Mouse (Mus musculus) heart, embryonic 13.5 days (tissue): ENCODE measurements around the gene Slc22a12. TPM values are rescaled to one million over a fixed set of nuclear protein-coding genes. Genes with fewer than 3 reads are reported as not detected.

Source experiments
- ATAC-seq: fragments of 200-750 bp; cut with Nextera tagmentation; 2 replicates; pipeline ENCODE4 v1.8.0; 2017; ENCODE audit warnings: moderate TSS enrichment; ENCODE audit not compliant: insufficient number of reproducible peaks, low FRiP score, low TSS enrichment; ENCODE audit errors: extremely low read depth
- H3K27ac ChIP-seq: fragments of 300-500 bp; sonication (generic); replicated peaks from 2 replicates; pipeline ENCODE4 v1.5.1; 2015; ENCODE audit warnings: moderate library complexity, mild to moderate bottlenecking, inconsistent platforms
- H3K27me3 ChIP-seq: fragments of 300-500 bp; sonication (generic); replicated peaks from 2 replicates; pipeline ENCODE4 v1.6.1; 2015; ENCODE audit warnings: mild to moderate bottlenecking, inconsistent platforms
- H3K36me3 ChIP-seq: fragments of 300-500 bp; sonication (generic); 2 replicates; pipeline ENCODE4 v1.6.1; 2015; ENCODE audit warnings: mild to moderate bottlenecking, inconsistent platforms
- H3K4me1 ChIP-seq: fragments of 300-500 bp; sonication (generic); 2 replicates; pipeline ENCODE4 v1.6.1; 2015; ENCODE audit warnings: inconsistent platforms
- H3K4me2 ChIP-seq: fragments of 300-500 bp; sonication (generic); 2 replicates; pipeline ENCODE4 v1.6.1; 2015; ENCODE audit warnings: inconsistent platforms, mild to moderate bottlenecking, moderate library complexity
- H3K4me3 ChIP-seq: fragments of 300-500 bp; sonication (generic); 2 replicates; pipeline ENCODE4 v1.5.1; 2015; ENCODE audit warnings: moderate library complexity, mild to moderate bottlenecking, inconsistent platforms
- H3K9ac ChIP-seq: fragments of 300-500 bp; sonication (generic); 2 replicates; pipeline ENCODE4 v1.6.1; 2015; ENCODE audit warnings: inconsistent platforms, mild to moderate bottlenecking, moderate library complexity
- H3K9me3 ChIP-seq: fragments of 300-500 bp; sonication (generic); 2 replicates; pipeline ENCODE4 v1.6.1; 2016; ENCODE audit warnings: inconsistent platforms
- WGBS: fragments of 180-500 bp; shearing (Covaris S2); methylation state at CpG from one replicate; pipeline ENCODE4 v1.1.7; 2015; ENCODE audit warnings: mixed read lengths; 5-methylcytosine and 5-hydroxymethylcytosine counted together
- polyA plus RNA-seq: library from polyadenylated mRNA; unstranded; fragments of >200 nt; fragmentation: Nextera tagmentation; extraction: Ambion mirVana; gene quantifications from 2 replicates; pipeline ENCODE4 v1.2.1, GENCODE M21; 2015

The Slc22a12 gene
- polyA plus RNA-seq, 1 experiment from 2014 or later = not detected

DNA sequence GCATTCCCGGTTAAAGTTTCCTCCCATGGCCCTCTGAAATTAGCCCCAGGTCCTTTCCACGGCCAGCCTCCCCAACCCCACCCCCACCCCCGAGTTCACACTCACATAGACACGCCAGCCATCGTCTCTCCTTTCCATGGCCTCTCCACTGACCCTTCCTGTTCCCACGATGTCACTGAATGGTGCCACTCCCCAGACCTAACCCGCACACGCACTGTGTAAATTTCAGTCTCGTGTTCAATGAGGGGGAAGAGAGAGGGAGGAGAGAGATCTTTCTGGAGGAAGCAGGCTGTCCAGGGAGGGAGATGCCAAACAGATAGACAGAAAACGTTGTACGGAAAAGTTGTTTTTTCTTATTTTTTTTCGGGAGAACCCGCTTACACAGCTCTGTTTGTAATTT lies 12.5 kb downstream of the Slc22a12 start:
- Histone ChIP-seq H3K4me3 (no peak overlapping the region; the same call in 1 of the 2 replicates), H3K4me2 (no peak overlapping the region), H3K27me3 (peaks cover 73% of the 10 kb centered on the region), H3K9ac (no peak overlapping the region), H3K27ac (no peak overlapping the region), H3K4me1 (peaks cover 23% of the 10 kb centered on the region), H3K9me3 (no peaks in the 10 kb centered on the region), H3K36me3 (no peaks in the 10 kb centered on the region)
- no peak for ATAC-seq
- WGBS = 31% methylated on average over 13 of the region's 13 CpGs

DNA sequence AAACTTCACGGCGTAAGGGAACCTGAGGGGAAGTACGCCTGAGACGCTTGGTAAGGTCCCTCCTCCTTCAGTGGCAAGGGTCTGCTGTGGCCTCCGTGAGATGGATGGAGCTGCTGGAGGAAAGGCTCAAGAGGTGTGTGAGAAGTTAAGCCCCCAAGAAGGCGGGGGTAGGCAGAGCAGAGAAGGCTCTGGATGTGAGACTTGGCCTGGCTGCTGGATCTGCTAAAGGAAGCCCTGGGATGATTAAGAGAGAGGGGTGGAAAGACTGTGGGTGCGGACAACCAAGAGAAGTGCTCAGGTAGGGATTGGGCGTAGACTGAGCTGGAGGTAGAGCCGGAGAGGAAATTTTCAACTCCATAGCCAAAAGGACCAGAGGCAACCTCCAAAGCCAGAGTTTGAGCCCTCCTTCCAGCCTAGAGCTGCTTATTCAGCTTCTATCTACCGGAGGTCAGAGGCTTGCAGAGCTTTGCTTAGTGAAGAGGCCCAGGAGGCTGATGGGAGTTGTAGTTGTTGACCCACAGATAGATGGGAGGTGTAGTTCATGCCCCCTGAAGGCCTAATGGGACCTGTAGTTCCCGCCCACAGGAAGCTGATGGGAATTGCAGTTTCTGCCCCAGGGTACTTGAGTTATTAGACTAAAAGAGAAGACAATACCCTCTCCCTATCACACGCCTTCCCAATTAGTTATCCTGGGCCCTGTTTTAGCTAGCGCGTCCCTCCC lies 13.4 kb downstream of the Slc22a12 start:
- no peaks in the 10 kb centered on the region for H3K36me3 ChIP-seq
- no peaks in the 10 kb centered on the region for H3K9me3 ChIP-seq
- H3K27me3 ChIP-seq = peaks cover 70% of the 10 kb centered on the region
- H3K9ac ChIP-seq = no peak overlapping the region
- peaks cover 23% of the 10 kb centered on the region for H3K4me1 ChIP-seq
- H3K4me3 ChIP-seq = no peak overlapping the region
- 56% methylated on average over 14 of the region's 14 CpGs for WGBS
- peak overlapping the region; percentile 20; the same call in 1 of the 2 replicates for H3K4me2 ChIP-seq
- no peak overlapping the region for H3K27ac ChIP-seq
- ATAC-seq = no peak

DNA sequence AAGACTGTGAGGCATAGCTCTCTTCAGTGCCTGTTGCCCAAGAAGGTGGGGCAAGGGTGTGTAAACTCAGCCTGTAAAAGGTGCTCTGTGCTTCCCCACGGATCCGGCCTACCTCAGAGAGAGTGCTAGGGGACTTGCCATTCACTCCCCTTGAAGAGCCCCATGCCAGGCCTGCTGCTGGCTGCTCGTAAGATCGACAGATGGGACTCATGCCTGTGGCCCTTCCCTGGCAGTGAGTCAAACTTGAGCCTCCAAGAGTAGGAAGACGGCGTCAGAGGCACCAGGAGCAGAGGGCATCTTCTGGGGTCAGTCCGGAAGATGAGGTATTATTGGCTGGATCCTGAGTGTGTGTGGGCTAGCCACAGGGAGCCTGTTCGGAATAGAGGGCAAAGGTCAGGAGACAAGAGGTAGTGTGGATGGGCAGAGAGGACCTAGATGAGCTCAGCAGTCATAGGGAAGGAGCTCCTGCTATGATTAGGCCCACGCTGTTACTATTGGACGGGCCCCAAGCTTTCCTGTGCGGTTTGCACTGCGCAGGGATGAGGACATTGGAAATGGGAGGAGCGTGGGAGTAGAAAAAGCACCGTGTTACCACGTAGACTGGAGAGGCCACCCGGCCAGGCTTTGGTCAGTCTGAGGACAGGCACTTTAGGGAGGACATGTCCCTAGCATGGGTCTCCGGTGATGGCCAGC lies 14.8 kb downstream of the Slc22a12 start:
- no peak for ATAC-seq
- Histone ChIP-seq H3K4me3 (no peak overlapping the region), H3K4me2 (no peak overlapping the region), H3K36me3 (no peaks in the 10 kb centered on the region), H3K27ac (no peak overlapping the region), H3K27me3 (peaks cover 56% of the 10 kb centered on the region), H3K9ac (no peak overlapping the region), H3K9me3 (no peaks in the 10 kb centered on the region), H3K4me1 (peaks cover 23% of the 10 kb centered on the region)
- WGBS = 69% methylated on average over 17 of the region's 17 CpGs

DNA sequence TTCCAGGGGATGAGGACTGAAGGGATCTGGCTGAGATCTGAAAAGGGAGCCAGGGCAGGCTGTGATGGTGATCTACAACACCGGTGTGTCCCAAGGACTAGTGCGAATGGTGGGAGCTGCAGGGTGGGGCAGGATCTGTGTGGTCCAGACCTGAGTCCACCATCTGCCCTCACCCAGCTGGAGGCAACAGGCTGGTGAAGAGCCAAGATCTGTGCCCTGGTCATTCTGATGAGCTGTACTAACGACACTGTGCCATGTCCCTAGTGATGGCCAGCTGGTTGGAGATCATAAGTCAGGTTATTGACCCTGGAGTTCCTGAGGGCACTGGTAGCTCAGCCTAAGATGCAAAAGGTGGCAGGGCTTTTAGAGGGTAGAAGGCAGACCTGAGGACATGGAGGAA lies 15.4 kb downstream of the Slc22a12 start:
- Histone ChIP-seq H3K27ac (no peak overlapping the region), H3K27me3 (peaks cover 50% of the 10 kb centered on the region), H3K4me1 (peaks cover 19% of the 10 kb centered on the region), H3K9me3 (no peaks in the 10 kb centered on the region), H3K4me3 (no peak overlapping the region), H3K36me3 (no peaks in the 10 kb centered on the region), H3K4me2 (no peak overlapping the region), H3K9ac (no peak overlapping the region)
- WGBS = 85% methylated on average over 3 of the region's 3 CpGs
- ATAC-seq = no peak

DNA sequence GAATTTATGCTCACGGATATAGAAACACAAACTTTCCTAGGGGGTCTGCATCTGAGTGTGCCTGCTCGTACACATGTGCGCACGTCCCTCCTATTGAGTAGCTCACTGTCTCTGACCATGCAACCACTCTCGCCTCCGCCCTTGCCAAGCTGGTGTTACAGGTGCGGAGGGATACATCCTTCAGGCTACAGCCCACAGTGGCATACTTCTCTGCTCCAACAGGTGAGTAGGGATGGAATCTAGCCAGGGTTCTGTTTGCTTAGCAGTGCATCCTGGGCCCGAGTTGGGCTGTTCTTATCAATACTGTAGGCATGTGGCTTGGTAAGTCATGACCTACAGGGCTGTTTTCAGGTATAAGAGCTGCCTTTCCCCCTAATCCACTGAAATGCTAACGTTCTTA lies 16.8 kb downstream of the Slc22a12 start:
- Histone ChIP-seq H3K36me3 (no peaks in the 10 kb centered on the region), H3K4me1 (peaks cover 5% of the 10 kb centered on the region; the same call in 1 of the 2 replicates), H3K9me3 (no peaks in the 10 kb centered on the region), H3K27me3 (peaks cover 46% of the 10 kb centered on the region), H3K4me3 (no peak overlapping the region), H3K27ac (no peak overlapping the region), H3K9ac (no peak overlapping the region), H3K4me2 (no peak overlapping the region)
- no peak for ATAC-seq
- WGBS = 79% methylated on average over 9 of the region's 9 CpGs

DNA sequence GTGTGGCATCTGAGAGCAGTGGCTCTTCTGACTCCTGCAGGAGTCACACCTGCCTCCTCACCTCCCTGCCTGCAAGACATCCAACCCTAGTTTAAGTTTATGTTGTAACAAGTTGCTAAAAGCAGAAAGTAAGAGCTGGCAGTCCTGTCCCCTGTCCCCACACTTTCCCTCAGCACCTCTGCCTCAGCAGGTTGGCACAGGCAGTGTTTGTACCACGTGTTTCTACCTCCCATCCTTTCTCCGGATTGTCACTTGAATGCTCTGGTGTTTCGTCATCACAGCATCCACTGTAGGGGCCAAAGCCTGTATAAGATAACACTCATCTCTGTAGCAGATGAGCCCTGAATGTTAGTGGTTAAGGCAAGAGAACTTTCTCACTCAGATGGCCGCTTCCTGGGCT lies 17.8 kb downstream of the Slc22a12 start:
- Histone ChIP-seq H3K4me2 (no peak overlapping the region), H3K27ac (no peak overlapping the region), H3K9me3 (no peaks in the 10 kb centered on the region), H3K27me3 (peaks cover 37% of the 10 kb centered on the region), H3K4me1 (no peaks in the 10 kb centered on the region), H3K36me3 (no peaks in the 10 kb centered on the region), H3K4me3 (no peak overlapping the region), H3K9ac (no peak overlapping the region)
- ATAC-seq = no peak
- 68% methylated on average over 4 of the region's 4 CpGs for WGBS

DNA sequence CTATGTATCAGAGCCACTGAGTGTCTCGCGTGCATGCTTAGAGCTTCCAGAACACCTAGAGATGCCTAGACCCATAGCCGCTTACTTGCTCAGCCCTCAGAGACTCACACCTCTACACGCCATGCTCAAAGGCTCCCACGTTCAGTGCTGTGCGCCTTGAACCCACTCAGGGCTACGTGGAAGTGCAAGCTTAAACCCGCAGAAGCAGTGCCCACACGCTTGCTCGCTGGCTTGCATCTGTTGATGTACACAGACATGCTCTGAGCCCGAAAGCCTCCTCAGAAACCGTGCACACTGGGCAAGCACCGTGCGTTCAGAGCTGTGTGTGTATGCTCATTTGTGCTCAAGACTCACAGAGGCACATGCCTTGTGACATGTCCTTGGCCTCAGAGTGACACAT lies 20.5 kb downstream of the Slc22a12 start:
- H3K36me3 ChIP-seq = no peaks in the 10 kb centered on the region
- H3K4me2 ChIP-seq = no peak overlapping the region
- no peak overlapping the region for H3K27ac ChIP-seq
- WGBS = 86% methylated on average over 14 of the region's 14 CpGs
- H3K9ac ChIP-seq = no peak overlapping the region
- ATAC-seq = no peak
- peaks cover 22% of the 10 kb centered on the region for H3K27me3 ChIP-seq
- no peaks in the 10 kb centered on the region for H3K4me1 ChIP-seq
- no peaks in the 10 kb centered on the region for H3K9me3 ChIP-seq
- no peak overlapping the region for H3K4me3 ChIP-seq

DNA sequence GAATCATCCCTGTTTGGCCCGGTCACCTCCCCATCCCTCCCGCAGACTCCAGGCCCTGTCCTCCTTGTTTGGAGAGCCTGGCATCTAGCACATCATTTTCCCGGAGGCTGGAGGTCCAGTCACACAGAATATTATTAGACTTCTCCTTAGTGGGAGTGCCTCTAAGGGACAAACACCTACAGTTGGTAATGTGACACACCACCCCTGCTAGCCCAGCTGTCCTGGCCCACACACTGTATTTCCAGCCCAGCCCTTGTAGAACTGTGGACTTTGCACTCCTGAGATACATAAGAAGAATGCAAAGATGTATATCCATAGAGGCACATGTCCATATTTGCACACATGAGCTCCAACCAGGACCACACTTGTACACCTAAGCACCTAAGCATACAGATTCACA lies 21.2 kb downstream of the Slc22a12 start:
- WGBS = 66% methylated on average over 3 of the region's 3 CpGs
- H3K4me1 ChIP-seq = no peaks in the 10 kb centered on the region
- H3K36me3 ChIP-seq = no peaks in the 10 kb centered on the region
- ATAC-seq = no peak
- no peak overlapping the region for H3K27ac ChIP-seq
- H3K9me3 ChIP-seq = no peaks in the 10 kb centered on the region
- H3K9ac ChIP-seq = no peak overlapping the region
- H3K4me2 ChIP-seq = no peak overlapping the region
- no peak overlapping the region for H3K4me3 ChIP-seq
- peaks cover 22% of the 10 kb centered on the region for H3K27me3 ChIP-seq

DNA sequence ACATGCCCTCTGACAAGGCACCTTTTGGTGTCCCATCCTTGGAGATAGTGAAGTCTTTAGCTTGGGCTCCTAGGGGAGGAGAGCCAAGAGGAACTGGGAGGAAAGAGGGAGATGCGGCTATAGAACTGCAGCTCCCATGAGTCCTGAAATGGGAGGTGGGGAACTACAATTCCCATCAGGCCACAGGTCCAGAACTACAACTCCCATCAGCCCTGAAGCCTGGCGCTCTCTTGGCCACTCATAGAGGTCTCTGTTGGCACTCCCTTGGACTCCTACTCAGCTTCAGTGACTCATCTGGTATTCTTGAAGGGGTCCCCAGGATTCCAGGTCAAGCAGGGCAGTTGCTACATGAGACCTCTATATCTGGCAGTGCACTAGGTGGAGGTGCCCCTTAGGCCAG lies 23.3 kb downstream of the Slc22a12 start:
- Histone ChIP-seq H3K27me3 (peaks cover 26% of the 10 kb centered on the region), H3K4me2 (no peak overlapping the region), H3K9me3 (no peaks in the 10 kb centered on the region), H3K27ac (no peak overlapping the region), H3K9ac (no peak overlapping the region), H3K4me1 (no peaks in the 10 kb centered on the region), H3K4me3 (no peak overlapping the region), H3K36me3 (no peaks in the 10 kb centered on the region)
- no peak for ATAC-seq
- 43% methylated on average over 2 of the region's 2 CpGs for WGBS

DNA sequence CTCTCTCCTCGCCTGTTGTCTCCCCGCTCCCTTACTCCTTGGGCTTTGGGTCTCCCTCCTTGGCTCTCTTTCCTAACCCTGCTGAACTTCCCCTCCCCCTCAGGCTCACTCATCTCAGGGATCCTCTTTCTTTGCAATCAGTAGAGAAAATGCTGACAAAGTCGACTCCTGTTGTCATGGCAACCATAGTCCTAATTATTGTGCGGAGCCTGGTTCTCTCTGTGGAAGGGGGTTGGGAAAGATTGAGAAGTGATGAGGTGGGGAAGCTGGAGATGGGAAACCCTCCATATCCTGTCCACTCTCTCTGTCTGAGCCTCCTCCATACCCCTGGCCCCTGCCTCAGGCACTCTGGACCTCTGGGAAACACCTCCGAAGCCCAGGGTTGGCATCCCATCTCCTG lies 24.2 kb downstream of the Slc22a12 start:
- H3K9me3 ChIP-seq = no peaks in the 10 kb centered on the region
- H3K36me3 ChIP-seq = no peaks in the 10 kb centered on the region
- H3K4me3 ChIP-seq = no peak overlapping the region
- ATAC-seq = no peak
- peaks cover 35% of the 10 kb centered on the region for H3K27me3 ChIP-seq
- H3K4me2 ChIP-seq = no peak overlapping the region
- H3K9ac ChIP-seq = no peak overlapping the region
- 63% methylated on average over 5 of the region's 5 CpGs for WGBS
- H3K27ac ChIP-seq = no peak overlapping the region
- H3K4me1 ChIP-seq = peaks cover 7% of the 10 kb centered on the region; the same call in 1 of the 2 replicates

DNA sequence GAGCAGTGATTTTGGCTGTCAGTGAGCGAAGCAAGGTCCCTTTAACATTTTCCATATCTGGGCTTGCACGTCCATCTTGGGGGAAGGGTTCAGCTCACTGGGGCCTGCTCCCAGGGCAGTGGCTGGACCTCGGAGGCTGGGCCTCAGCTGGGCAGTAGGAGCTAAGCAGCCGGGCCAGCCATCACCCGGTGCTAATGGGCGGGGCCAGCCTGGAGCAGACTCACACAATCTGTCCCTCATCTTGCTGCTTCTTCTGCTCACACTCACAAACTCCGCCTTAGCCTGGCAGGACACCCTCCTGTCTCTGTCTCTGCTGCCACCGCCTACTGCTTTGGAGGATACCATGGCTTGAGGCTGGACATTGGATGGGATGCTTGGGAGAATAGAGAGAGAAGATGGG lies 26.7 kb downstream of the Slc22a12 start:
- no peak overlapping the region for H3K4me2 ChIP-seq
- no peak overlapping the region for H3K4me3 ChIP-seq
- WGBS = 56% methylated on average over 8 of the region's 8 CpGs
- H3K9ac ChIP-seq = no peak overlapping the region
- no peaks in the 10 kb centered on the region for H3K9me3 ChIP-seq
- no peak overlapping the region for H3K27ac ChIP-seq
- peaks cover 51% of the 10 kb centered on the region for H3K27me3 ChIP-seq
- ATAC-seq = no peak
- peaks cover 12% of the 10 kb centered on the region; the same call in 1 of the 2 replicates for H3K4me1 ChIP-seq
- no peaks in the 10 kb centered on the region for H3K36me3 ChIP-seq

DNA sequence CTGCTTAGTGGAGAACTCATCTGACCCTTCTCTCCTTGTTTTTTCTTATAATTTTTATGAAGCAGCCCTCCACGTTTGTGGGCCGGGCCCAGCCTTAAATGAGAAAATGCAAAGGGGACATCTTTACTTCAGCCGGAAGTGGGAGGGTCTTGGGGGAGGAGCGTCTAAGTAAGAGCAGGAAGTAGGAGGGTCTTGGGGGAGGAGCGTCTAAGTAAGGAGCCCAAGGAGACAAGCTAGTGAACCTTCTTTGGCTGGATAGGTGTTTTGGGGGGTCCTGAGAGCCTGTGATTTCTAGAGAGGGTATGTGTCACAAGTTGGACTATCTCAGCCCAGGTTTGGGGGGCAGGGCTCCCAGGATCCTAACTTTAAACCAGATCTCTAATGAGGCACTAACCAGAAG lies 27.4 kb downstream of the Slc22a12 start:
- no peaks in the 10 kb centered on the region for H3K9me3 ChIP-seq
- H3K4me3 ChIP-seq = no peak overlapping the region
- no peak for ATAC-seq
- peaks cover 57% of the 10 kb centered on the region for H3K27me3 ChIP-seq
- H3K36me3 ChIP-seq = no peaks in the 10 kb centered on the region
- no peak overlapping the region for H3K27ac ChIP-seq
- peaks cover 12% of the 10 kb centered on the region; the same call in 1 of the 2 replicates for H3K4me1 ChIP-seq
- no peak overlapping the region for H3K4me2 ChIP-seq
- H3K9ac ChIP-seq = no peak overlapping the region
- 55% methylated on average over 5 of the region's 5 CpGs for WGBS
